Mouse (Mus musculus) lung, embryonic 15.5 days (tissue): ENCODE measurements at regions not wholly inside any gene's neighbourhood (a gene's known extent, or its start where the extent isn't known, plus 50 kb on each side); places are given as distances from the start of the nearest gene placed in this dataset.

ENCODE experiments used
- ATAC-seq: fragments of 200-750 bp; cut with Nextera tagmentation; 2 replicates; pipeline ENCODE4 v1.8.0; 2017; ENCODE audit warnings: moderate number of reproducible peaks, borderline replicate concordance; ENCODE audit not compliant: low FRiP score, low TSS enrichment; ENCODE audit errors: extremely low read depth
- H3K27ac ChIP-seq: fragments of 300-500 bp; sonication (generic); 2 replicates; pipeline ENCODE4 v1.5.1; 2015; ENCODE audit warnings: moderate library complexity, mild to moderate bottlenecking, inconsistent platforms
- H3K27me3 ChIP-seq: fragments of 300-500 bp; sonication (generic); 2 replicates; pipeline ENCODE4 v1.6.1; 2015; ENCODE audit warnings: inconsistent platforms
- H3K36me3 ChIP-seq: fragments of 300-500 bp; sonication (generic); 2 replicates; pipeline ENCODE4 v1.6.1; 2015; ENCODE audit warnings: inconsistent platforms
- H3K4me1 ChIP-seq: fragments of 300-500 bp; sonication (generic); 2 replicates; pipeline ENCODE4 v1.6.1; 2015; ENCODE audit warnings: inconsistent platforms
- H3K4me2 ChIP-seq: fragments of 300-500 bp; sonication (generic); 2 replicates; pipeline ENCODE4 v1.6.1; 2015; ENCODE audit warnings: inconsistent platforms, mild to moderate bottlenecking, moderate library complexity
- H3K4me3 ChIP-seq: fragments of 300-500 bp; sonication (generic); 2 replicates; pipeline ENCODE4 v1.5.1; 2015; ENCODE audit warnings: mild to moderate bottlenecking, inconsistent platforms
- H3K9ac ChIP-seq: fragments of 300-500 bp; sonication (generic); 2 replicates; pipeline ENCODE4 v1.6.1; 2015; ENCODE audit warnings: inconsistent platforms
- H3K9me3 ChIP-seq: fragments of 300-500 bp; sonication (generic); 2 replicates; pipeline ENCODE4 v1.6.1; 2016; ENCODE audit warnings: inconsistent platforms
- WGBS: fragments of 180-500 bp; shearing (Covaris S2); methylation state at CpG from one replicate; pipeline ENCODE4 v1.1.7; 2015; 5-methylcytosine and 5-hydroxymethylcytosine counted together

GRCm38 (mm10) chr3:52197982-52198750 is 70.0 kb upstream of the Foxo1 start:
- peaks cover 23% of the 10 kb centered on the region for H3K4me1 ChIP-seq
- H3K27ac ChIP-seq: peak overlapping the region; percentile 62
- no peaks in the 10 kb centered on the region for H3K9me3 ChIP-seq
- H3K9ac ChIP-seq: no peak overlapping the region
- H3K27me3 ChIP-seq: no peaks in the 10 kb centered on the region
- H3K4me3 ChIP-seq: peak overlapping the region; percentile 17; the same call in 1 of the 2 replicates
- no peak for ATAC-seq
- H3K36me3 ChIP-seq: no peaks in the 10 kb centered on the region
- H3K4me2 ChIP-seq: peak overlapping the region; percentile 43
- 47% methylated on average over 23 of the region's 23 CpGs for WGBS

GRCm38 (mm10) chr3:52198751-52199738 is 69.1 kb upstream of the Foxo1 start:
- Histone ChIP-seq H3K4me2 (peak overlapping the region; percentile 43), H3K27ac (no peak overlapping the region), H3K27me3 (no peaks in the 10 kb centered on the region), H3K9ac (no peak overlapping the region), H3K9me3 (no peaks in the 10 kb centered on the region), H3K4me3 (0 out of 2 replicates have a peak overlapping the region, but pooled peaks have one; percentile 17), H3K4me1 (peaks cover 23% of the 10 kb centered on the region), H3K36me3 (no peaks in the 10 kb centered on the region)
- WGBS: 43% methylated on average over 17 of the region's 17 CpGs
- ATAC-seq: no peak

GRCm38 (mm10) chr3:52200106-52200505 is 68.0 kb upstream of the Foxo1 start:
- Histone ChIP-seq H3K9me3 (no peaks in the 10 kb centered on the region), H3K4me2 (no peak overlapping the region), H3K27ac (no peak overlapping the region), H3K9ac (no peak overlapping the region), H3K4me3 (no peak overlapping the region), H3K4me1 (peaks cover 22% of the 10 kb centered on the region), H3K27me3 (no peaks in the 10 kb centered on the region), H3K36me3 (no peaks in the 10 kb centered on the region)
- 61% methylated on average over 4 of the region's 4 CpGs for WGBS
- no peak for ATAC-seq

GRCm38 (mm10) chr3:52210556-52211302 is 57.4 kb upstream of the Foxo1 start:
- peak overlapping the region; percentile 45 for H3K4me2 ChIP-seq
- H3K9ac ChIP-seq: no peak overlapping the region
- no peak for ATAC-seq
- WGBS: 15% methylated on average over 22 of the region's 24 CpGs
- no peak overlapping the region for H3K27ac ChIP-seq
- H3K27me3 ChIP-seq: no peaks in the 10 kb centered on the region
- no peaks in the 10 kb centered on the region for H3K4me1 ChIP-seq
- no peaks in the 10 kb centered on the region for H3K9me3 ChIP-seq
- no peaks in the 10 kb centered on the region for H3K36me3 ChIP-seq
- 0 out of 2 replicates have a peak overlapping the region, but pooled peaks have one; percentile 7 for H3K4me3 ChIP-seq

- no peak overlapping the region for H3K9ac ChIP-seq
- H3K4me1 ChIP-seq: no peaks in the 10 kb centered on the region
- H3K36me3 ChIP-seq: no peaks in the 10 kb centered on the region
- no peak overlapping the region for H3K27ac ChIP-seq
- no peaks in the 10 kb centered on the region for H3K9me3 ChIP-seq
- WGBS: 21% methylated on average over 6 of the region's 6 CpGs
- H3K4me2 ChIP-seq: peak overlapping the region; percentile 45
- H3K27me3 ChIP-seq: no peaks in the 10 kb centered on the region
- no peak for ATAC-seq
- H3K4me3 ChIP-seq: 0 out of 2 replicates have a peak overlapping the region, but pooled peaks have one; percentile 7
These were observed 56.8 kb upstream of the Foxo1 start for GRCm38 (mm10) chr3:52211303-52211695.

GRCm38 (mm10) chr3:52214114-52214513 is 54.0 kb upstream of the Foxo1 start:
- Histone ChIP-seq H3K4me2 (no peak overlapping the region), H3K27ac (no peak overlapping the region), H3K9ac (no peak overlapping the region), H3K9me3 (no peaks in the 10 kb centered on the region), H3K4me3 (no peak overlapping the region), H3K4me1 (no peaks in the 10 kb centered on the region), H3K27me3 (no peaks in the 10 kb centered on the region), H3K36me3 (no peaks in the 10 kb centered on the region)
- WGBS: 93% methylated on average over 7 of the region's 7 CpGs
- no peak for ATAC-seq

- no peaks in the 10 kb centered on the region for H3K9me3 ChIP-seq
- H3K4me1 ChIP-seq: no peaks in the 10 kb centered on the region
- H3K27ac ChIP-seq: no peak overlapping the region
- H3K36me3 ChIP-seq: no peaks in the 10 kb centered on the region
- H3K9ac ChIP-seq: no peak overlapping the region
- no peak for ATAC-seq
- WGBS: 88% methylated on average over 9 of the region's 9 CpGs
- no peak overlapping the region for H3K4me2 ChIP-seq
- H3K4me3 ChIP-seq: no peak overlapping the region
- H3K27me3 ChIP-seq: no peaks in the 10 kb centered on the region
These were observed 53.1 kb upstream of the Foxo1 start for GRCm38 (mm10) chr3:52215083-52215482.
